Mouse (Mus musculus) cerebellum, adult 8-10 months (tissue): ENCODE results near the gene Ppp2r1b.

Experiments used
- DNase-seq: peaks from one replicate; pipeline ENCODE4 v3.0.0; 2022

Gene Ppp2r1b

DNA sequence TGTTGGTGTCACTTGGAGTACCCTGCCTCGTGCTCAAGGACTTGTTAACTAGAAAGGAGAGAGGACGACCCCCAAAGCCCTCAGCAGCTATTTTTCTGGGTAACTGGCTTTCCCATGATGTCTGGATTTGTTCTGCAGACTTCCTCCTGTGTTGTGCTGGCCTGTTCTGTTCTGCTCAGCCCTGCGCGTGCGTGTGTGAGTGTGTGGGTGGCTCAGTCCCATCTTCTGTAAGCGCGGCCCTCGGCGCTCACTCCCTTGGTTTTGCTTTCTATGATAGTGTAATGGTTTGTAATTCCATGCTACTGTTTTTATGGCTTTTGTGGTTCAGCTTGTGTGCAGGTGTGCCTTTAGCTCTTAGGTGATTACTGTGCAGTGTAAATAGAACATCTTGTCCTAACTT, 28.1 kb downstream of the Ppp2r1b start:
- no peak for DNase-seq

DNA sequence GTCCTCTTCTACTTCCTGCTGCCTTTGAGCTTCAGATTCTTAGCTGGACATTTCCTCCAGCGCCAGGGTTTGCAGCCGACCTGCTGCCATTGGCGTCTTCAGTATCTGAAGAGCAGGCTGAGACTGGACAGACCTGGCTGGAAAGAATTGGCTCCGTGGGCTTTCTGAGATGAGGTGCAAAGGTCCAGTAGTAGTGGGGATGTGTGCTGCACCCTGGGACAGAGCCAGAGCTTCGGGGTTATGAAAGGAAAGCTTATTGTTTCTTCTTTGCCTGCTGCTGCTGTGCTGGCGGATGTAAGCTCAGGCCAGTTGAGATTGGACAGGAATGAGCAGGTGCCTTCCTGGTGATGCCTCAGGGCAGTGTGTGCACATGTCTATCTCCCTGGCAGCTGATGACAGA, 28.9 kb downstream of the Ppp2r1b start:
- no peak for DNase-seq

DNA sequence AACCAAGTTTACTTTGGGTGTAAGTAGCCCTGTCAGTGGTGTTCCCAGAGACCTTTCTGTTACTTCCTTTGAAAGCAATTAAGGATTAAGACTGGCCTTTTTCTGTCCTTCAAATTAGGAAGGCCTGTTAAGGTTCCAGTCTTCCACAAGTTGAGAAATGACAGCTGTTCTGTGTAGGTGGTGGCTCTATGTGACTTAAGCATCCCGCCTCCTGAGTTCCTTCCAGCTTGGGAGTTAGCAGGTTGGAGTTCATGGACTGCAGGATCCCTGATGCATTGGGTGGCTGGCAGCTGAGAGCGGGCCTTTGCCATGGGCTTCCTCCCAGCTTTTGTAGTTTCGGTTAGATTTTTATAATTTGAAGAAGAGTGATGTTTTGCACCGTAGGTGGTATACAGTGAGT, 30.4 kb downstream of the Ppp2r1b start:
- no peak for DNase-seq

DNA sequence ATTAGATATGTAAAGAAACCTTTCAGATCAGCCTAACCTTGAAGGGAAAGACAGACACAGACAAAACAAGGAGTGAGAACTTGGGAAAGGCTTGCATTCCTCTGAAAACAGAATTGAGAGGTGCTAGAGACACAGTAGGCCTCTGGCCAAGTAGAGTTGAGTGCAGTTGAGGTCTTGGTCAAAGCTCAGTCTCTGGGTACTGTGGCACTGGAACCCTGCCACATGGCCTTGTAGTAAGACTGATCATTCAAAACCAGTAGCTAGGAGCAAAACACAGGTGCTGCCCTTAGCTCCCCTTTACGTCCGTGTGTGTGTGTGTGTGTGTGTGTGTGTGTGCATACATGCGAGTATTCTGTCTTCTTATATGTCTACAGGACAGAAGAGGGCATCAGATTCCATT, 31.2 kb downstream of the Ppp2r1b start:
- DNase-seq: no peak

DNA sequence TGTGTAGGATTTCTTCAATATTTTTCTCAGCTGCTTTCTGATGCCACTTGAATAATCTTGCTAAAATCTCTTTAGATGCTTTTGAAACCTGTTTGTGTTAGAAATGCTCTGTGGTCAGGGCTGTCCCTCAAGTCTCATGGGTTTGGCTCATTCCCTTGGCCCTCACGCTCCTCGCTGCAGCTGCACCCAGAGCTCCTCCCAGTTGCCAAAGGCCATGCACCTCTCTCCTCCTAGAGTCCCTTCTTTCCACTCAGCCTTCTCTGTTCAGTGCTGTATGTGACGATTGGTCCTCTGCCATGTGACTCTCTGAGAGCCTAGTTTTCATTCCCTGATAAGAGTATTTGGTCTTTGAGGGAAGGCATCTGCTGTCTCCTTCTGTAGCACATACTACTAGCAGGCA, 32.3 kb downstream of the Ppp2r1b start:
- DNase-seq: no peak

DNA sequence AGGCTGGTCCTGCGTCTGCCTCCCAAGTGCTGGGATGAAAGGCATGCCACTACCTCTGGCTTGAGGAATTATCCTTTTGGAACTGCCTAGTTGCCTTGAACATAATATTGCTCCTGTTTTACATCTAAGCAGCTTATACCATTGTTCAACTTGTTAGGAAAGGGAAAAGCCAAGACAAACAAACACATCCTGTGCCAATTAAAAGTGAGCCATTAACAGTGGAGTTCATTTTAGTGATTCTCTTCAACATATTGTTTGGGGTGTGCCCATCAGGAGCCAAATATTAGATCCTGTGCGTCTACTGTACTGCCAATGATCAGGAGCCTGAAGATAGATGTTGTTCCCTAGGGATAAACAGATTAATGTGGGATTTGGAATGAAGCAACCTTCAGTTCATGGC, 37.1 kb downstream of the Ppp2r1b start:
- DNase-seq: no peak

DNA sequence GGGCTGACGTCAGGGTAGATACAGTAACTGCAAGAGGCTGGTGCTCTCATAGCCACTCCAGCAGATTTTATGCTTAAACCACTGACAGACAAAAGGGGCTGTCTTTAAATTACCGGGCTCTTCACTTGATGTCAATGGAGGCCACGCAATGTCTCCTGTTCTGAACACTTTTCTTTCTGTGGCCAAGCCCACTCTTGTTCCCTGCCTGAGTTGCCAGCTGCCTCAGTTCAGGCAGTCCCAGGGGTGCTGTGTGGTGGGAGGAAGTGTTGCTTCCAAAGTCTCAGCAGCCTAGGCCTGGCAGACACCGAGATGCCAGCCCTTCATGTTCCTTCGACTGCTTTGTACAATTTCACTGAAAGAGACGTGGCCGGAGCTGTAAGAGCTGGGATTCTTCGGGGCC, 39.0 kb downstream of the Ppp2r1b start:
- DNase-seq: no peak

DNA sequence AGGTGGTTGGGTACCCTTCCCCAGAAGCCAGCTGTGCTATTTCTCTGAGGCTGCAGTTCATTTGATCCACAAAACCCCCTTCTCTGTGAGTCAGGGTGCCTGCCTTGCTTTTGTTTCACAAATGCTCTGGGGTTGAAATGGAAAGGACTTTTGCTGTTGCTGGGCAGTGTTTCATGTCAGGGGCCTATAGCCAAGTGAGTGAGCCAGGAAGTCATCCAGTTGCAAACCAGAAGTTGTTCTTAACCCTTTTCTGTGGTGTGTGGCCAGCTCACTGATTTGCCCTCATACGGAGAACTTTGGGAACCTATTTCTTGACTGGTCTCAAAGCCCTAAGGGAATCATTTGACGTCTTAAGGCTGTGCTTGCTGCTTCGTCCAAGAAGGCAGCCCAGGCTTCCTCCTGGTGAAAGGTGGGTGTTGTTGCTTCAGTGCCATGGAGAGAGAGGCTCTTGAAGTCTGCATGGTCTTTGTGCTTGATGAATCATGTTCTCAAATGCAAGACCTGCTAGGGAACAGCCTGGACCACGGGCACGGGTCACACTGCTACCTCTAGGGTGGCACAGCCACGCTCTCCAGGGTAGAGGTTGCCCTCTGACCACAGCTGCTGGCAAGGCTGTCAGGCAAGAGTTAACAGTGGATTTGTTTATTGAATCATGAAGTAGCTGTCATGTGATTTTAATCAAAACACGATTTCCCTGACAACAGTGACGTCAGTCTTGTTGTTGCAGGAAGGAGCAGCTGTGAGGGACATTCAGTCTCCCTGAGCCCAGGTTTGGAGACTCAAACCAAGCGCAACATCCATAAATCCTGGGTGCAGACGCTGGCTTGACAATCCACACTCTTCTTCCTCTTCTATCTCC, 39.9 kb downstream of the Ppp2r1b start:
- DNase-seq: no peak

DNA sequence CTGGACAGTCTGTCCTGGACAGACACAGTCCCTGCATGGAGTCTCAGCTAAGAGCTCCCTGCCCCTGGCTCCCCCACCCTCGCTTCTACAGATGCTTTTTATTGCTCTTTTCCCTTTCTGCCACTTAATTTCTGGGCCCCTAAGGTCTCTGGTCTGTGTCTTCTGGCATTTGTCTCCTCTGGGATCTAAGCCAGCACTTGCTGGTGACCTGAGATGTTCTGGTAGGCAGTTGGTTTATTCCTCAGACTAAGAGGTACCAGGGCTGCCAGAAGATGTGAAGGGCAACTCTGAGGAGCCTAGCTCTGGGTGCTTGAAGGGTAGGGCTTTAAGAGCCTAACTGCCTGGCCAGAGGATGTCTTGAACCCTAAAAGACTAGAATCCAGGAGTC, 40.5 kb downstream of the Ppp2r1b start:
- DNase-seq: no peak

DNA sequence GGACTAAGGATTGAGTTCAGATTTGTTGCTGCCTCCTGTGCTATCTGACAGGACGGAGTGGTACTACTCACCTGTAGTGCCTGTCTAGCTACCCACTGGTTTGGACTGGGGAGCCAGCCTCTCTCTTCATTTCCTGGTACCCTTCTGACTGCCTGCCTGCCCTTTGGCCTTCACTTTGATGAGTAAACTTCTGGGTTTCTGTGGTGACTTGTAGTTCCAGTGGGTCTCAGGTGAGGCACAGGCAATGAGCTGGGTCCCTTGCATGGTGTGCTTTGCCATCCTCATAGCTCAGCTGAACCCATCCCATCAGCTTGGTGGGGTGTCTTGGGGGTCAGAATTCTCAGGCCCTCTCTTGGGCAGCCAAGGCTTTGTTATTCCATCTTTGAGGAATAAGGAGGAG, 41.8 kb downstream of the Ppp2r1b start:
- no peak for DNase-seq

DNA sequence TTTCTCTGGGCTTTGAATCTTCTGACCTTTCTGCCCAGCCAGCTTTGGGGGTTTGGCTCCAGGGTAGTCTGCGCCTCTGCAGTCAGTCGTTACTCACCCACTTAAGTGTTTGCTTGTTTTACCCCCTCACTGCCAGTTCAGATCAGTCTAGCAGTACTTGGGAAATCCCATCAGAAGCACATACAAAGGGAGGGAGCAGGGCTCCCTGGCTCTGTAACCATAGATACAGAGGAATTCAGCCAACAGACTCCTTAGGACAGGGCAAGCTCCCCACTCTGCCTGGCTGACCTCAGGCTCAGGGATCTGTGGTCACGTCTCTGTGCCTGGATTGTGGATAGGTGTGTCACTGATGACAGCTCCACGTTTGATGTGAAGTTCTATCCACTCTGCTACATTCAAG, 42.2 kb downstream of the Ppp2r1b start:
- no peak for DNase-seq

DNA sequence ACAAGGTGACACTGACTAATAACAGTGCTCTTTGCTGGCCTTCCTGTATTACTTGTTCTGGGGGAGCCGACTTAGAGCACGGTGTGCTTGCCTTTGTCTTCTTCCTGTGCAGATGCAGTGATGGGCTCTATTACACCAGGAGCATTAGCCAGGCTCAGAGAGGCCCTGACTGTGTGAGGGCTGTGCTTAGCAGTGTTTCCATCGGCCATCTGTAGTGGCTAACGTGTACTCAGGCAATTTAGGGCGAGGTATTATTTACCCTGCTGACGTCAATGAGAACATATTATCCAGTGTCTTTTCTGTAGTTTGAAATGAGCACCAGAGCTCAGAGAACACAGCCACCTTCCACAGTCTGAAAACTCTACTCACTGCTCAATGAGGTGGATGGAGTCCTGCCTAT, 44.1 kb downstream of the Ppp2r1b start:
- DNase-seq: no peak

DNA sequence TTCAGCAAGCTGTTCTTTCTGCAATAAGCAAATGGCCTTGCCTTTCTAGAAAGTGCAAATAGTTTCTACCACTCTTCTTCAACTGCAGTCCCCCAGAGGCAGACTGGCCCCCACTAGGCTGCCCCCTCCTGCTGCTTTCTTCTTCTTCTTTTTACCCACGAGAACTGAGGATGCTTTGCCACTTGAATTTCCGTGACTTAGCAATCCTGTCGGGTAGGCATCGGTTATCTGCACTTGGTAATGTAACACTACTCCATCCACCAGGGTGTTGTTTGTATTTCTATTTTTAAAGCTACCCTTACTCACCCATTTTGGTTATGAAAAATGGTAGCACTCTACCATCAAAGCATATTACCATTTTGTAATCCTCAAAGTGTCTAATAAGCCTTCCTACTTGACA, 44.9 kb downstream of the Ppp2r1b start:
- DNase-seq: no peak

DNA sequence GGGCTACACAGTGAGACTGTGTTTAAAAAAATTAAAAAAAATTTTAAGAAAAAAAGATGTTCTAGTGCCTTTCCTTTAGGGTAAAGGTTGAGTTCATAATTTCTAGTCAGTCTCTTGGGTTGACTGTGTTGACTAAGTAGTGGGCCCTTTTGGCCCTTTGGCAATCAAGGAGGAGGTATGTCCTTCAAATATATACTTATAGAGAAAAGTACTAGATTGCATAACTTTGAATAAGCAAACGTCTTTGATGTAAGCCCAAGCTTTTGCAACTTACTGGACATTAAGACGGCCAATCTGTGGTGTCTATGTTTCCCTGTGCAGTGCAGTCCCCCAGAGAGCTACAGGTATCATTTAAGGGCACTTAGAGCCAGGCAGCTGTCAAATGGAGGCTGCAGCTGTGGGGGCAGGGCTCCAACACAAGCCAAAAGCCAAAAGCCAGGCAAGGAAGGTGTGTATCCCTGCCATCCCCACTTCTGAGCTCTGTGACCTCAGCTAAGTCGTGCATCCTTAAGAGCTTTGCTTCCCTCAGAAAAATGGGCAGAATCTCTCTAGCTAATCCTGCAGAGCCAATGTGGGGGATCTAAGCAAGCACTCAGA, 45.5 kb downstream of the Ppp2r1b start:
- DNase-seq: no peak

DNA sequence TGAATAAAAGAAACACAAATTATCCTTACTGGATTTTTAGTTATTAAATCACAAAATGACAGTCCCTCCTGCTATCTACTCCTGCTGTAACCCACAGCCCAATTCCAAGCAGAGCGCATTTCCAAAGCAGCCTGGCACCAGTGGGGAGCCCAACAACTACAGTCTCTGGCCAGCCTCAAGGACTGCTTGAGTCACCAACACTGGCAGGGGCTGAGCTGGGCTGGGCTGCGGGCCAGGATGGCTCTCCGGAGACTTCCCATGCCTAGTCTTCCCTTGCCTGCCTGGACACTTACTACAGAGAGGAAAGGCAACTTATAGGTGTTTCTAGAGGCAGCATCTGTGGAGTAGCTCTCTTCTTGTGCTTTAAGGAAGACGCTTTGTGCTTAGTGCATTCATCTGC, 48.6 kb downstream of the Ppp2r1b start:
- peak; percentile 94 for DNase-seq

DNA sequence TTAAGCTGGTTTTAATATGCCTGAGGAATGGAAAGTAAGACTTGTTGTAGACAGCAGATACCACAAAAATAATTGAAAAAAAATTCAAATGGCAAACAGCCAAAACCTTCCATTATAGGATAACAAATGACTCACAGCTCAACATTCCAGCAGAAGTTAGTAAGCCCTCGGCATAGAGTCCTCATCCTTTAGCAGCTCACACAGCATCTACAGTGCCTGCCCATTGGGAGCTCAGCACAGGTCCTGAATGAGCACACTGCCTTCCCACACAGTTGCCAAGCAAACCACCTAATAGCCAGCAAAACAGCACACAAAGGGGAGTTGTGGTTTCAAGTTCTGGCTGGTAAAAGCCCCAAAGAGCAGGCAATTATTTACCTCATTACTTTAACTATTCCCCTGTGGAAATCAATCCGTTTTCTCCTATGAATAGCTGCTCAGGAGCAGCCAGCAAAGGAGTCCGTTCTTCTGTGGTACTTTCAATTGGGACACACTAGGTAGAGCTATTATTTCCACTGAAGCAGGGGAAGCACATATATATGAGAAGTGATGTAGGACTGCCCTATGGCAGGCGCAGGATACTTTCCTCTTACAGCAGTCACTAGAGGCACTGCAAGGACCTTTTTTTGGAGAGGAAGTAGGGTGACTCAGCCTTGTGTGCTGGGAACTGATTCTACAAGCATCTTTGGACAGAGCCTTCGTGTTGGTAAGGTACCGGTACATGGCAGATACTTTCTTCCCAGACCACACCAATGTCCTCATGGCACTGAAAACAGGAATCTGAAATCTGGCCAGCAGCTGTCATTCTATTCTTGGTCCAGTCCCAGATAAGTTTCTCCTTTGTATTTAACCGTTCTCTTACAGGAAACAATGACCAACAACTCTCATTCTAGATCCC, 55.2 kb downstream of the Ppp2r1b start:
- DNase-seq: no peak

DNA sequence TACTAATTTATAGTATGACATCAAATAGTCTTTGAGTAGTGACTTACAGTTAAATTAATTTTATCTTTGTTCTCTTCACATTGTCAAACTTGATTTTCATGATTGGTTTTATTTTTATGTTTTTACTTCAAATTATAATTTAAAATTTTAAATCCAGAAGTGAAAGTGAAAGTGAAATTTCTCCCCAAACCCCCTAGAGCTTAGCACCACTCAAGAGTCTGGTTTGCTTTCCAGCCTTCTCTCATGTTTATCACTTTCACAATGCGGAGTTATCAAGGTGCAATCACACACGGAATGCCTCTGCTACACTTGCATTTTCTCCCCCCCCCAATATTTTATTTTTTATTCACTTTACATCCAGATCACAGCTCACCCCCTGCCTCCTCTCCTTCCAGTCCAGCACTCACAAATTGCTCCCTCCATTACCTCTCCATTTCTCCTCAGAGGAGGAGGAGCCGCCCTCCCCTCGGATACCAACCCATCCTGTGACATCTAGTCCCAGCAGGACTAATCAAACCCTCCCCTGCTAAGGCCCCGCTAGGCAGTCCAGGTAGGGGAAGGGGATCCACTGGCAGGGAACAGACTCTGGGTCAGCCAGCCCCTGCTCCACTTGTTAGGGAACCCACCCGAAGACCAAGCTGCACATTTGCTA, 59.2 kb downstream of the Ppp2r1b start:
- DNase-seq: no peak

DNA sequence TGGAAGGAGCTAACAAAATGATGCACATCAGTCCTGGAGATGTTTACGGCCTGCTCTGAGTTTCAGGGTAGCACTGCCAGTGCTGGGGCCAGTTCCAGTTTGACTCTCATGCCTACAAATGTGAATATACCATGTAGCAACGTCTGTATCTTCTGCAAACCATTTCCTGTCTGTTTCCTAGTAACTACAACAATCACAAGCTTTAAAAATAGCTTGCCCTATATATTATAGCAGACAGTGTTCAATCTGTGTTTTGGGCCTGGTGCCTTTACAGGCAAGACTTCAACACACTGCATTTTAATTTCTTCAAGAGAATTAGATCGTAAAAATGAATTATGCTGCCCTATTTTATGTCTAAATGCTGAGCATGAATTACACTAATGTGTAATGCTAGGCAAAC, 60.2 kb downstream of the Ppp2r1b start:
- DNase-seq: no peak

DNA sequence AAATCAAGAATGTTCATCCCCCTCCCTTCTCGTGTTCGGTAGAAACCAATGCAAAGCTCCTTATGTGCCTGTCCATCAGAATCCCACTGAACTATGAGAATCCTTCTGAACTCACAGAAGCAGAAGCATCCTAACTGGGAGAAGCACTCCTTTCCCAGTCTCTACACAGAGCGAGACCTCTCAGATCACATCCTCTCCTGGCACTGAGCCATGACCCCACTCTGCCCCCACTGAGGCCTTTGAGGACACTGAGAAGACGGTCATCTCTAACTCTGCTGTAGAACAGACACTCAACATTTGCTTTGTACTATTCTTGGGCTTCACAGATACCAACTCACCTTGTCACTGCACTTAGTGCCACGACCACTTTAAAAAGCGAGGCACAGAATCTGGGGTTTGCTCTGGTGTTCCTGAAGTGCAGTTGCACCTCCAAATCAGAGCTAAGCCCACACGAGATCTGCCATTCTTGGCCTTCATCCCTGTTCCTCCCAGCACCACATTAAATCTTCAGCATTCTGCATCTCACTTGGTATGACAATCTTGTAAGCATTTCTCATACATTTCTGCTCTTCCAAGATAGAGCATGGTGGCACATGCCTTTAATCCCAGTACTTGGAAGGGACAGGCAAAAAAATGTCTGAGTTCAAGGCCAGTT, 66.9 kb downstream of the Ppp2r1b start:
- DNase-seq: no peak

DNA sequence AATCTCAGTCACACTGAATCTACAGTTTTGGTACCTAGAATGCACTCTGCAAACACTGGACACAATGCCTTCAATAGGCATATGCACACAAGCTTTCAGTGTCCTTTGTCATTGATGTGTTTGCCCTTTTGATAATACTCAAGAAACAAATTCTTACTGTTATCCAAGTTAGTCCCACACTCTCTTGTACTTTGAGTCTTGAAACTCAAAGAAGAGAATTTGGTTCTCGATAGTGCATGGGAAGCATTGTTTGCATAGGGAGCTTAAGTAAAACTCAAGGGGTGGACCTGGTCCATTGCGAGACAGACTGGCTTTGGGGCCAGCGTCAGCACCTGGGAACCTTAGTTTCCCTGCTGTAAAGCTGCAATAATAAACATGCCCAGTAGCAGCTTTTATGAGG, 73.0 kb downstream of the Ppp2r1b start:
- no peak for DNase-seq

DNA sequence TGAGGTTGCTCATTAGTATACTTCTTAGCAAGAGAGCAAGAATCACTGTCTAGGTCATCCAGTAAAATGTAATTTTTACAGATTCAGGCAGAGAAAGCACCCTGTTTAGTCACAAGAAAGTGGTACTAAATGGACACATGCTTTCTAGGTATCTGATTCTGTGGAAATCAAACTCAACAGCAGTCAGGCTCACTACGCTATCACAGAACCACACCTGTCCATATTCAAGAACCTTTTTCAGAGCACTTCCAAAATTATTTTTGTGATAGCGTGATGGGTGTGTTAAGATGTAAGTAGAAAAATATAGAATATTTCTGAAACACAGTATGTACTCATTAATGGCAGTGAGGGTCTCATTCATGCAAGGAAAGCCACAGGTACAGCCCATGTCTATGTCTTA, 74.5 kb downstream of the Ppp2r1b start:
- no peak for DNase-seq
